Mouse (Mus musculus) embryo, embryonic 11.5 days (tissue): ENCODE results near the gene Aamp.

Experiments
- DNase-seq: peaks from one replicate; pipeline ENCODE4 v3.0.0-alpha.2; 2012; ENCODE audit warnings: low read depth, low spot score

The Aamp gene

GRCm38 (mm10) chr1:74282896-74283625, 1.5 kb downstream of the Aamp start:
- DNase-seq: no peak

GRCm38 (mm10) chr1:74281886-74282285, 2.7 kb downstream of the Aamp start:
- no peak for DNase-seq

- DNase-seq: no peak
Observed at GRCm38 (mm10) chr1:74281372-74281771, 3.2 kb downstream of the Aamp start.

- no peak for DNase-seq
Observed at GRCm38 (mm10) chr1:74280591-74281325, 3.8 kb downstream of the Aamp start.

- no peak for DNase-seq
Observed at GRCm38 (mm10) chr1:74278988-74279387, 5.5 kb downstream of the Aamp start.

GRCm38 (mm10) chr1:74278538-74278937, 6.0 kb downstream of the Aamp start, which contains the start of gene Gpbar1:
Gene Gpbar1 (plus strand): TSS chr1:74278550.
- DNase-seq: no peak

- no peak for DNase-seq
Observed at GRCm38 (mm10) chr1:74277883-74278537, 6.5 kb downstream of the Aamp start.

GRCm38 (mm10) chr1:74277041-74277440, 7.5 kb downstream of the Aamp start:
- DNase-seq: no peak

- DNase-seq: peak; percentile 11
Observed at GRCm38 (mm10) chr1:74275015-74275414, 9.5 kb downstream of the Aamp start.

- no peak for DNase-seq
Observed at GRCm38 (mm10) chr1:74271659-74272058, 12.9 kb downstream of the Aamp start.

- DNase-seq: no peak
Observed at GRCm38 (mm10) chr1:74268750-74269149, 15.8 kb downstream of the Aamp start.

GRCm38 (mm10) chr1:74262510-74262909, 22.0 kb downstream of the Aamp start:
- no peak for DNase-seq

GRCm38 (mm10) chr1:74256782-74257181, 27.8 kb downstream of the Aamp start:
- no peak for DNase-seq

- no peak for DNase-seq
Observed at GRCm38 (mm10) chr1:74255704-74256345, 28.7 kb downstream of the Aamp start.

- no peak for DNase-seq
Observed at GRCm38 (mm10) chr1:74250096-74250495, 34.4 kb downstream of the Aamp start.

- DNase-seq: no peak
Observed at GRCm38 (mm10) chr1:74249331-74249980, 35.1 kb downstream of the Aamp start.

GRCm38 (mm10) chr1:74248799-74249198, 35.7 kb downstream of the Aamp start:
- no peak for DNase-seq

- no peak for DNase-seq
Observed at GRCm38 (mm10) chr1:74245525-74245924, 39.0 kb downstream of the Aamp start.

- no peak for DNase-seq
Observed at GRCm38 (mm10) chr1:74240832-74241231, 43.7 kb downstream of the Aamp start.

- DNase-seq: no peak
Observed at GRCm38 (mm10) chr1:74240311-74240710, 44.2 kb downstream of the Aamp start.

GRCm38 (mm10) chr1:74239618-74240017, 44.9 kb downstream of the Aamp start:
- DNase-seq: no peak
